Mouse (Mus musculus) embryonic facial prominence, embryonic 12.5 days (tissue): ENCODE measurements around the gene C2. TPM values are rescaled to one million over a fixed set of nuclear protein-coding genes. Genes with fewer than 3 reads are reported as not detected.

Experiments
- microRNA-seq: library from miRNA; unstranded; fragments of <30 nt; microRNA quantifications from one replicate; pipeline ENCODE4, GENCODE M21; 2017
- polyA plus RNA-seq: library from polyadenylated mRNA; unstranded; fragments of >200 nt; fragmentation: Nextera tagmentation; extraction: Ambion mirVana; gene quantifications from 2 replicates; pipeline ENCODE4 v1.2.1, GENCODE M21; 2016

Gene C2
- polyA plus RNA-seq, 1 experiment from 2014 or later = 1.2 TPM

Small RNA genes within 50 kb of the gene (microRNA-seq; reads per million reads assigned to microRNA genes)
- gene Mir6970 (not detected), gene Mir6971 (1.3 reads per million), gene Mir6972 (not detected)

Other genes with a start within 250 kb of the C2 start
- gene Tnxb, start 227.7 kb downstream of the C2 start, polyA plus RNA-seq = 0.01 and 0.05 TPM in 2 replicates
- gene C4b, start 154.4 kb downstream of the C2 start, polyA plus RNA-seq = 0.05 TPM in 1 of 2 replicates, not detected in the other
- not detected in 2 replicates for gene Cyp21a1, start 93.7 kb downstream of the C2 start, polyA plus RNA-seq
- gene Stk19, start 61.3 kb downstream of the C2 start, polyA plus RNA-seq = 21.5 and 23.8 TPM in 2 replicates
- gene Dxo, start 61.2 kb downstream of the C2 start, polyA plus RNA-seq = 65.5 and 77.7 TPM in 2 replicates
- gene Skiv2l, start 48.1 kb downstream of the C2 start, polyA plus RNA-seq = 61.6 and 64.3 TPM in 2 replicates
- gene Nelfe, start 47.9 kb downstream of the C2 start, polyA plus RNA-seq = 127 and 134 TPM in 2 replicates
- gene Cfb, start 35.7 kb downstream of the C2 start, polyA plus RNA-seq = 1.1 and 1.7 TPM in 2 replicates
- gene Zbtb12, start 18.8 kb downstream of the C2 start, polyA plus RNA-seq = 8.6 and 8.9 TPM in 2 replicates
- 0.31 TPM in 1 of 2 replicates, not detected in the other for gene Gm20547, start 16.2 kb downstream of the C2 start, polyA plus RNA-seq
- 111 and 121 TPM in 2 replicates for gene Ehmt2, start 204 bp upstream of the C2 start, polyA plus RNA-seq
- gene Slc44a4, start 16.2 kb upstream of the C2 start, polyA plus RNA-seq = 0.29 TPM in 1 of 2 replicates, not detected in the other
- 19.2 and 20.8 TPM in 2 replicates for gene Neu1, start 33.0 kb upstream of the C2 start, polyA plus RNA-seq
- gene Hspa1b, start 61.0 kb upstream of the C2 start, polyA plus RNA-seq = 0.33 and 0.36 TPM in 2 replicates
- not detected in 2 replicates for gene Gm20481, start 71.6 kb upstream of the C2 start, polyA plus RNA-seq
- gene Hspa1a, start 73.9 kb upstream of the C2 start, polyA plus RNA-seq = 4.2 and 4.9 TPM in 2 replicates
- 0.84 and 0.99 TPM in 2 replicates for gene Hspa1l, start 74.4 kb upstream of the C2 start, polyA plus RNA-seq
- 212 and 230 TPM in 2 replicates for gene Lsm2, start 83.6 kb upstream of the C2 start, polyA plus RNA-seq
- 150 and 160 TPM in 2 replicates for gene Vars, start 102.7 kb upstream of the C2 start, polyA plus RNA-seq
- gene Vwa7, start 118.3 kb upstream of the C2 start, polyA plus RNA-seq = 0.20 and 0.25 TPM in 2 replicates
- gene Sapcd1, start 129.8 kb upstream of the C2 start, polyA plus RNA-seq = 8.7 and 9.5 TPM in 2 replicates
- gene Msh5, start 148.5 kb upstream of the C2 start, polyA plus RNA-seq = 3.7 and 4.2 TPM in 2 replicates
- gene Clic1, start 151.7 kb upstream of the C2 start, polyA plus RNA-seq = 205 and 211 TPM in 2 replicates
- 471 and 492 TPM in 2 replicates for gene Ddah2, start 160.8 kb upstream of the C2 start, polyA plus RNA-seq
- gene Ly6g6c, start 167.1 kb upstream of the C2 start, polyA plus RNA-seq = not detected in 2 replicates
- 0.61 and 0.99 TPM in 2 replicates for gene Mpig6b, start 167.9 kb upstream of the C2 start, polyA plus RNA-seq
- 1.1 and 1.3 TPM in 2 replicates for gene Ly6g6e, start 178.6 kb upstream of the C2 start, polyA plus RNA-seq
- gene Ly6g6d, start 179.8 kb upstream of the C2 start, polyA plus RNA-seq = 0.68 TPM in 1 of 2 replicates, not detected in the other
- 0.27 and 0.65 TPM in 2 replicates for gene Ly6g6f, start 187.3 kb upstream of the C2 start, polyA plus RNA-seq
- gene Abhd16a, start 191.0 kb upstream of the C2 start, polyA plus RNA-seq = 83.3 and 86.7 TPM in 2 replicates
- not detected in 2 replicates for gene Ly6g5c, start 210.0 kb upstream of the C2 start, polyA plus RNA-seq
- gene Ly6g5b, start 217.2 kb upstream of the C2 start, polyA plus RNA-seq = 0.82 and 1.0 TPM in 2 replicates
- 22.4 and 25.5 TPM in 2 replicates for gene Gpank1, start 223.2 kb upstream of the C2 start, polyA plus RNA-seq
- gene Csnk2b, start 223.8 kb upstream of the C2 start, polyA plus RNA-seq = 254 and 259 TPM in 2 replicates
- gene D17H6S53E, start 228.1 kb upstream of the C2 start, polyA plus RNA-seq = 9.3 and 10.7 TPM in 2 replicates
- gene Apom, start 233.8 kb upstream of the C2 start, polyA plus RNA-seq = 0.46 and 0.49 TPM in 2 replicates
- 73.3 and 74.0 TPM in 2 replicates for gene Bag6, start 236.9 kb upstream of the C2 start, polyA plus RNA-seq